Mouse (Mus musculus): Measurements from ENCODE around the gene Dhx58. TPM values are rescaled to one million over a fixed set of nuclear protein-coding genes. Genes with fewer than 3 reads are reported as not detected.

Dhx58 gene
- total RNA-seq, 1 experiment = 2.3 TPM

- Histone ChIP-seq H3K36me3 (ENCODE audit: control insufficient read depth, insufficient read depth, low read length, poor library complexity, severe bottlenecking) (peaks cover 2% of the 10 kb centered on the region; the same call in 1 of the 2 replicates), H3K27ac (ENCODE audit: insufficient read depth, low read depth, low read length, poor library complexity, severe bottlenecking) (peak overlapping the region; percentile 44; the same call in 1 of the 2 replicates), H3K9me3 (ENCODE audit: control insufficient read depth, insufficient read depth, low read depth, low read length) (no peaks in the 10 kb centered on the region), H3K9ac (ENCODE audit: insufficient read depth, low read depth, low read length, poor library complexity, severe bottlenecking) (peak overlapping the region; percentile 63; the same call in 1 of the 2 replicates), H3K4me1 (ENCODE audit: control insufficient read depth in 2 of 2, insufficient read depth in 2 of 2, low read length in 2 of 2, poor library complexity in 1 of 2) (peaks cover 8 to 11% of the 10 kb centered on the region in 2 experiments; a peak in 3 of 4 replicates), H3K4me3 (ENCODE audit: insufficient read depth in 1 of 2, low read depth in 1 of 2, low read length in 2 of 2, poor library complexity in 1 of 2, severe bottlenecking in 1 of 2) (peak overlapping the region; percentile 45)
- no peak for TF ChIP-seq MAFK (IDR thresholded peaks at IDR 0.05; ENCODE audit: insufficient read depth, low read depth, low read length)
- TF ChIP-seq ZC3H11A (IDR thresholded peaks at IDR 0.05; ENCODE audit: borderline replicate concordance, low read depth, low read length) = no peak
- TF ChIP-seq HCFC1 (IDR thresholded peaks at IDR 0.05; ENCODE audit: borderline replicate concordance, insufficient read depth, low read length) = no peak
- TF ChIP-seq ZNF384 (IDR thresholded peaks at IDR 0.05; ENCODE audit: low read depth, low read length) = no peak
- TF ChIP-seq CHD2 (IDR thresholded peaks at IDR 0.05; ENCODE audit: low read depth, low read length) = no peak
- no peak for DNase-seq (ENCODE audit: low read depth, low spot score)
- in situ Hi-C loops (cut with MboI; ENCODE audit: low sequenced_read_pairs in 2 of 2, unreplicated experiment in 2 of 2) = no loop called here
These were observed 32.1 kb upstream of the Dhx58 start for GRCm38 (mm10) chr11:100735954-100736745.

- H3K4me3 ChIP-seq (ENCODE audit: insufficient read depth in 1 of 2, low read depth in 1 of 2, low read length in 2 of 2, poor library complexity in 1 of 2, severe bottlenecking in 1 of 2) = no peak overlapping the region; a peak in 1 of 4 replicates
- in situ Hi-C loops (cut with MboI; ENCODE audit: low sequenced_read_pairs in 2 of 2, unreplicated experiment in 2 of 2) = no loop called here
- peak overlapping the region; percentile 63; the same call in 1 of the 2 replicates for H3K9ac ChIP-seq (ENCODE audit: insufficient read depth, low read depth, low read length, poor library complexity, severe bottlenecking)
- peaks cover 2% of the 10 kb centered on the region; the same call in 1 of the 2 replicates for H3K36me3 ChIP-seq (ENCODE audit: control insufficient read depth, insufficient read depth, low read length, poor library complexity, severe bottlenecking)
- 0 out of 2 replicates have a peak overlapping the region, but pooled peaks have one; percentile 44 for H3K27ac ChIP-seq (ENCODE audit: insufficient read depth, low read depth, low read length, poor library complexity, severe bottlenecking)
- DNase-seq (ENCODE audit: low read depth, low spot score) = no peak
- TF ChIP-seq ZNF384 (IDR thresholded peaks at IDR 0.05; ENCODE audit: low read depth, low read length) (no peak), HCFC1 (IDR thresholded peaks at IDR 0.05; ENCODE audit: borderline replicate concordance, insufficient read depth, low read length) (no peak)
- H3K9me3 ChIP-seq (ENCODE audit: control insufficient read depth, insufficient read depth, low read depth, low read length) = no peaks in the 10 kb centered on the region
- H3K4me1 ChIP-seq (ENCODE audit: control insufficient read depth in 2 of 2, insufficient read depth in 2 of 2, low read length in 2 of 2, poor library complexity in 1 of 2) = peaks cover 8 to 18% of the 10 kb centered on the region in 2 experiments; a peak in 3 of 4 replicates
These were observed 31.2 kb upstream of the Dhx58 start for GRCm38 (mm10) chr11:100735134-100735865.

DNA sequence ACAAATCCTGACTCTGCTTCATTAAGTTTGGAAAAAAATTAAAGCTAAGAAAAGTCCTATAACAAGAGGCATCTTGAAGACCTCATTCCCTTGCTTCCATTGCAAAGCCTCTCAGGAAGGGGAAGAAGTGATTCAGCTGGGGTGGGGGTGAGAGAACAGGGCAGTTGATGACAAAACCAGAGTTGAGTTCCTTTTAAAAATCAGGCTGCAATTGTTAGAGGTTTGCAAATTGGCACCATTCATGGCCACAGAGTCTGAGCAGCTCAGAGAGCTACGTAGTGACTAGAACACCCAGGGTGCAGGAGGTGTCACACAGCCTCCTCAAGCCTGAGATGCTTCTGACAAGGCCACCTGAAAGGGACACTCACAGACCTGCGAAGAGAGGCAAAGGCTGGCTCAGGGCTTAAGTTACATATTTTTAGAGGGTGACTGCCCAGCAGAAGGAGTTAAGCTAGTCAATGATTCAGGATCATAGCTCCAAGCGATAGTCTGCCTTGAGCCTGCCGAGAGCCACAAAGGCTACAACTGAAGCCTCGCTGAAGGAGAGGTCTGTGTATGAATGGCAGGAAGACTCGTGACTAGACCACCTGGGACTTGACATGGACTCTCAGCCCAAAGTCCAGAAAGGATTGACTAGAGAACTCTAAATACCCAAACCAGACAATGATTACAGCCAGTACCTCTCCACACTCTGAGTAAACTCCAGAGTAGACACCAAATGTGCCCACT lies 26.6 kb upstream of the Dhx58 start:
- no peak overlapping the region for H3K27ac ChIP-seq (ENCODE audit: insufficient read depth, low read depth, low read length, poor library complexity, severe bottlenecking)
- TF ChIP-seq MAFK (IDR thresholded peaks at IDR 0.05; ENCODE audit: insufficient read depth, low read depth, low read length) (no peak), CHD2 (IDR thresholded peaks at IDR 0.05; ENCODE audit: low read depth, low read length) (no peak), ZNF384 (IDR thresholded peaks at IDR 0.05; ENCODE audit: low read depth, low read length) (no peak), ZC3H11A (IDR thresholded peaks at IDR 0.05; ENCODE audit: borderline replicate concordance, low read depth, low read length) (no peak), HCFC1 (IDR thresholded peaks at IDR 0.05; ENCODE audit: borderline replicate concordance, insufficient read depth, low read length) (no peak)
- in situ Hi-C loops (cut with MboI; ENCODE audit: low sequenced_read_pairs in 2 of 2, unreplicated experiment in 2 of 2) = no loop called here
- DNase-seq (ENCODE audit: low read depth, low spot score) = no peak
- peaks cover 2% of the 10 kb centered on the region; the same call in 1 of the 2 replicates for H3K36me3 ChIP-seq (ENCODE audit: control insufficient read depth, insufficient read depth, low read length, poor library complexity, severe bottlenecking)
- H3K9me3 ChIP-seq (ENCODE audit: control insufficient read depth, insufficient read depth, low read depth, low read length) = no peaks in the 10 kb centered on the region
- H3K4me1 ChIP-seq (ENCODE audit: control insufficient read depth in 2 of 2, insufficient read depth in 2 of 2, low read length in 2 of 2, poor library complexity in 1 of 2) = peaks cover 2 to 10% of the 10 kb centered on the region in 2 experiments; a peak in 2 of 4 replicates
- H3K4me3 ChIP-seq (ENCODE audit: insufficient read depth in 1 of 2, low read depth in 1 of 2, low read length in 2 of 2, poor library complexity in 1 of 2, severe bottlenecking in 1 of 2) = no peak overlapping the region
- no peak overlapping the region for H3K9ac ChIP-seq (ENCODE audit: insufficient read depth, low read depth, low read length, poor library complexity, severe bottlenecking)

- H3K4me3 ChIP-seq (ENCODE audit: insufficient read depth in 1 of 2, low read depth in 1 of 2, low read length in 2 of 2, poor library complexity in 1 of 2, severe bottlenecking in 1 of 2) = no peak overlapping the region
These were observed 25.9 kb upstream of the Dhx58 start for GRCm38 (mm10) chr11:100729976-100730375.

More at GRCm38 (mm10) chr11:100729976-100730375, 25.9 kb upstream of the Dhx58 start:
- no peak overlapping the region for H3K9ac ChIP-seq (ENCODE audit: insufficient read depth, low read depth, low read length, poor library complexity, severe bottlenecking)
- no peak for TF ChIP-seq ZC3H11A (IDR thresholded peaks at IDR 0.05; ENCODE audit: borderline replicate concordance, low read depth, low read length)
- no peak for TF ChIP-seq ZNF384 (IDR thresholded peaks at IDR 0.05; ENCODE audit: low read depth, low read length)
- TF ChIP-seq CHD2 (IDR thresholded peaks at IDR 0.05; ENCODE audit: low read depth, low read length) = no peak
- TF ChIP-seq MAFK (IDR thresholded peaks at IDR 0.05; ENCODE audit: insufficient read depth, low read depth, low read length) = no peak
- TF ChIP-seq HCFC1 (IDR thresholded peaks at IDR 0.05; ENCODE audit: borderline replicate concordance, insufficient read depth, low read length) = no peak
- no peaks in the 10 kb centered on the region; the same call in 1 of the 2 replicates for H3K36me3 ChIP-seq (ENCODE audit: control insufficient read depth, insufficient read depth, low read length, poor library complexity, severe bottlenecking)
- H3K27ac ChIP-seq (ENCODE audit: insufficient read depth, low read depth, low read length, poor library complexity, severe bottlenecking) = no peak overlapping the region
- H3K4me1 ChIP-seq (ENCODE audit: control insufficient read depth in 2 of 2, insufficient read depth in 2 of 2, low read length in 2 of 2, poor library complexity in 1 of 2) = peaks cover 1 to 14% of the 10 kb centered on the region in 2 experiments; a peak in 3 of 4 replicates
- no peak for DNase-seq (ENCODE audit: low read depth, low spot score)
- in situ Hi-C loops (cut with MboI; ENCODE audit: low sequenced_read_pairs in 2 of 2, unreplicated experiment in 2 of 2) = no loop called here
- no peaks in the 10 kb centered on the region for H3K9me3 ChIP-seq (ENCODE audit: control insufficient read depth, insufficient read depth, low read depth, low read length)
